Mouse (Mus musculus): ENCODE measurements around the gene Stk25.

Gene Stk25

GRCm38 (mm10) chr1:93608696-93609245, 49.7 kb downstream of the Stk25 start:
- no peak for DNase-seq (ENCODE audit: low read depth, low spot score)

- DNase-seq (ENCODE audit: low read depth, low spot score): no peak
These were observed 51.1 kb downstream of the Stk25 start for GRCm38 (mm10) chr1:93607090-93608083.

- no peak for DNase-seq (ENCODE audit: low read depth, low spot score)
These were observed 54.5 kb downstream of the Stk25 start for GRCm38 (mm10) chr1:93603921-93604320.

- DNase-seq (ENCODE audit: low read depth, low spot score): no peak
These were observed 55.5 kb downstream of the Stk25 start for GRCm38 (mm10) chr1:93602911-93603310.

- DNase-seq (ENCODE audit: low read depth, low spot score): no peak
These were observed 62.5 kb downstream of the Stk25 start for GRCm38 (mm10) chr1:93595916-93596315.

GRCm38 (mm10) chr1:93593960-93594359, 64.5 kb downstream of the Stk25 start:
- DNase-seq (ENCODE audit: low read depth, low spot score): no peak

- DNase-seq (ENCODE audit: low read depth, low spot score): no peak
These were observed 70.1 kb downstream of the Stk25 start for GRCm38 (mm10) chr1:93588346-93588745.

- DNase-seq (ENCODE audit: low read depth, low spot score): no peak
These were observed 76.9 kb downstream of the Stk25 start for GRCm38 (mm10) chr1:93581545-93581944.

GRCm38 (mm10) chr1:93577861-93578260, 80.6 kb downstream of the Stk25 start:
- no peak for DNase-seq (ENCODE audit: low read depth, low spot score)

- no peak for DNase-seq (ENCODE audit: low read depth, low spot score)
These were observed 81.4 kb downstream of the Stk25 start for GRCm38 (mm10) chr1:93577066-93577465.
